Mouse (Mus musculus) spleen, adult 12 weeks (tissue): ENCODE measurements around the gene Ranbp1.
A peak's percentile ranks its signal among the peaks of the same experiment; 100 is the strongest.
"Not testable (repeated sequence)": the region's sequence is repeated elsewhere in the genome, so short reads cannot be mapped to it uniquely, and the experiment has no call there.

Source experiments
- DNase-seq: peaks from one replicate; pipeline ENCODE4 v3.0.0; 2022; ENCODE audit warnings: low spot score

Gene Ranbp1

DNA sequence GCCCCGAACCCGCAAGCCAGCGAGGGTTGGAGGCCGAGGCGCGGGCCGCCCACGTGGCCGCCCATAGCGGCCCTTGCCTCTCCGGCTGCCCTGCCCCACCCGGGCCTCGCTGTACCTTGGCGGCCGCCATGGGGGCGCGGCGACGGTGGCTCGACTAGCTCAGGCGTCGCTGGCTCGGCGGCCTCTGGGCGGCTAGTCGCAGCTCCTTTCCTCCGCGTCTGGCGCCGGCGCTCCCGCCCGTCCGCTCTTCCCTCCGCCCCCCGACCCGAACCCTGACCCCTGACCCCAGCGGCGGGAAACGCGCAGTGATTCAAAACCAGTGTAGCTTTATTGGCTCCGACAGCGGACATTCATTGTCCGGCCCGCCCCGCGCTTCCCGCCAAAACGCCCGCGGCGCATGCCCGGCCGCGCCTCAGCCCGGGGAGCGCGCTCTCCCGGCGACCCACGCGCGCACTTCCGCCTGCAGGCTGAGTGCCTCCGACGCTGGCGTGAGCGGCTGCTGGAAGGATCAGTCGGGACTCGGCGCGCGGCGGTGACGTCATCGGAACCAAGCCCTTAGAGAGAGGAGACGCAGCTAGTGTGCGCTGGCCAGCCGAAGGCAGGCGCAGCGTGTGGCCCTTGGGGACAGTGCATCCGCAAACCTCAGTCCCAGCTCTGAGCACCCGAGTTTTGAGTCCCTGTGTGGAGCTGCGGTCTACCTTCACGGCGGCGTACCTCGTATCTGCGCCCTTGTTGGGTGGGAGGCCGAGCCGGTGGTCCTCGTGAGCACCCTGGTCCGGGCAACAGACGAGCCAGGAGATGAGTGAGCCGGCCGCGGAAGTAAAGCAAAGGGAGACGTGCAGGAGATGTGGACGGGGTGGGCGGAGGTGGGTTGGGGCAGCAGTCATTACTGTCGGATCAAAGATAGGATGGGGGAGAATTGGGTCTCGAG lies at the start of gene Ranbp1, which contains the start of gene Trmt2a:
Gene Ranbp1 (minus strand): TSS at position 300 of the 931 bp plus-strand sequence.
Gene Trmt2a (plus strand): TSS at position 247 of the 931 bp plus-strand sequence.
- DNase-seq, result peak; percentile 94

DNA sequence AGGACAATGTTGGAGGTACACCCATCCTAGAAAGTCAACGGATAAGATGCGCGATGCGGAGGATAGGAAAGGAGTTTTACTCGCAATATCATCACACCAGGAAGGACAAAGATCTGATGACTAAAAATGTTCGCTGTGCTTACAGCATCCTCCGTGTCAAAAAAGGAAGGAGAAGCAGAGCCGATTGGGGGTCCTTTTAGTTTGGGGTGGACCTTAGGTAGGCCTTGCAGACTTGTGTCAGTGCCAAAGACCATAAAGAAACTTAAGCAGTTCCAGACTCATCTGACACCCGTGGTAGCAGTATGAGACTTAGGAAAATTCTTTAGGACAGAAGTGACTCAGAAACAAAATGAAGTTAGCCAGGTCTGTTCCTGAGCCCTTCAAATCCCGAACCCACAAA lies 41.1 kb upstream of the Ranbp1 start:
- DNase-seq, result not testable (repeated sequence)

DNA sequence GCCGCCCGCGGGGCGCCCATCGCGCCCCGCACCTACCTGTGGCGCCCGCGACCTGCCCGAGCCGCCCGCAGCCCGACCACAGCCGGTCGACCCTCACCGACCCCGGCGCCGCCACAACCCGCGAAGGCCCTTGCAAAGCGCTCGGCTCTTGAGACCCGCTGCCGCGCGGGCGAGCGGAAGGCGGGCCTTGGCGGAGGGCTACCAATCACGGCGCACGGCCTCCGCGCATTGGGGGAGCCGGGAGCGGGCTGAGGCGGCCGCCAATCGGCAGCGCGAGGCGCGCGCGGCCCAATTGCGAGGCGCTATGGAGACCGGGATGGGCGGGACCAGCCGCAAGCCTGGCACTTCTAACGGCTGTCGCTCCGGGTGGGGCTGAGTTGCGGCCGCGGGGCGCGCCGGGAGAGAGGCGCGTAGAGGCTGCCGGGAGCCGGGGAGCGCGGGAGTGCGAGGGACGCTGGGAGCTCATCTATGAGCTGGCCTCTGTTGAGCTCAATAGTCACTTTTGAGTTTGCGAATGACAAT lies 40.6 kb upstream of the Ranbp1 start, which contains the start of gene Dgcr8:
Gene Dgcr8 (minus strand): TSS at position 180 of the 522 bp plus-strand sequence.
- peak; percentile 97 for DNase-seq

DNA sequence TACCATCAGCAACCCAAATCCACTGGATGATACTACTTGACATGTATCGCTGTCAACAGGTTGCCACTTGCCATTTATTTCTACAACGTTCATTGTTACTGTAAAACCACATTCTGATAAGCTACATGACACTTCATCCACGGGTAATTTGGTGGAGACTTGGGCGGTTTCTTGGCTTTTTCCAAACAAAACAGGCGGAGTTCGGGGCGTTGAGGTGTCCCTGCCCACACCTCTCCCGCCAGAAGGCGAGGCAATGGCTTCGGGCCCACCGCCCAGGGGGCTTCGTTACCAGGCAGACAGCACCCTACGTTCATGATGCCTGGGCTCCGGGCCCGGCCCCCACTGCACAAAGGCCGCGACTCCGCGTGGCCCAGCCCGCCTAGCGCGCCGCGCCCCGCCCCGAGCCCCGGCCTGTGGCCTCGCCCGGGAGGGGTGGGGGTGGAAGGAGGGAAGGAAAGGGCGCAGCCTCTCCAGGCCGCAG lies 40.1 kb upstream of the Ranbp1 start:
- DNase-seq, result no peak

DNA sequence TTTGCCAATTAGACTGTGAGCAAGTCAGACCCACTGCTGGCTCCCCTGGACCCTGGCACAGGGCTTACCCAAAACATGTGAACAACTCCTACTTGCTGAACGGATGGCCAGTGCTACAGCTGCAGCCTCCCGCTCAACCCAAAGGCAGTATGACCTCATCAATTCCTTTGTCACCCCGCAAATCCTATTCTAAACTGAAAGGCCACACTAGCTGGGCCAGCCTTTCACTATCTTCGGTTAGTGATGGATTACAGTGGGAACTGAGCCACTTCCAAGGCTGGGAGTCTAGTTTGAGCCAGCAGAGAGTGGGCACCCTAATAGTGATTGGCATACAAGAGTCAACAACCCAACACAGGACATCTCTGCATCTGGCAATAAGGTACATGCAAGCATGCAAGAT lies 39.6 kb upstream of the Ranbp1 start:
- DNase-seq, result no peak

DNA sequence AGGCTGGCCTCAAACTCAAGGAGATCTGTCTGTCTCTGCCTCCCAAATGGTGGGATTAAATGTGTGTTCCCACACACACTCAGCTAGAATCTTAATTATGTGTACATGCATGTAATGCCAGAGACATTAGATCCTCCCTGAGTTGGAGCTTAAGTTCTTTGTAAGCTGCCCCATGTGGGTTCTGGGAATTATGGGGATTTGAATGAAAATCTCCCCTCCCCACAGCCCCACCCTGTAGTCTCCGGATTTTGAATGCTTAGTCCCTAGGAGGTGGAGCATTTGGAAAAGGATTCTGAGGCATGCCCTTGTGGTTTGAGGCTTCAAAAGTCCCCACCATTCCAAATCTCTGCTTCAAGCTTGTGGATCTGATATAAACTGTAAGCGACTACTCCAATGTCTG lies 26.6 kb upstream of the Ranbp1 start:
- DNase-seq, result no peak

DNA sequence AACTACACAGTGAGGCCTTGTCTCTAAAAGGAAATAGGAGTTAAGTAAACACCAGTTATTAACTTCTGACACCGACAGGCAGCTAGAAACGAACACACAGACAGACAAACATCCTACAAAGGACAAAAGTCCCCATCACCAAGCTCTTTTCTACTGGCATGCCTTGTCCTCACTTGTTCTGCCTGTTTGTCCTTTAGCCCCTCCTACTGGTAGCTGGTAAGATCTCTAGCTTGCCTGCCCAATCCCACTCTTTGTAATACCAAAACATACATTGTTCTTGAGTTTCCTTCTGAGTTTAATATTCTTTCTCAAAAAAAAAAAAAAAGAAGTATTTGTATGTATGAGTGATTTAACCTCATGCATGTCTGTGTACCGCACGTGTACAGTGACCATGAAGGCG lies 19.6 kb upstream of the Ranbp1 start:
- no peak for DNase-seq

DNA sequence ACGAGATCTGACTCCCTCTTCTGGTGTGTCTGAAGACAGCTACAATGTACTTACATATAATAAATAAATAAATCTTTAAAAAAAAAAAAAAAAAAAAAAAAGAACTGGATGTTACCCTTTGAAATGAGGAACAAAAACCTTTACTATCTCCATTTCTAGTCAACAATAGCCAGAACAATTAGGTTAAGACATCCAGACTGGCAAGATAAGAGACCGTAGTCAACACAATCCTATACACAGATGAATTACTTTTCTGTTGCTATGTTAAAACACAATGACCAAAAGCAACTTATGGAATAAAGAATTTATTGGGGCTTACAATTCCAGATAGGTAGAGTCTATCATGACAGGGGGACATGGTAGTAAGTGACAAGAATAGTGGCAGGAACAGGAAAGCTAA lies 16.5 kb upstream of the Ranbp1 start:
- no peak for DNase-seq

DNA sequence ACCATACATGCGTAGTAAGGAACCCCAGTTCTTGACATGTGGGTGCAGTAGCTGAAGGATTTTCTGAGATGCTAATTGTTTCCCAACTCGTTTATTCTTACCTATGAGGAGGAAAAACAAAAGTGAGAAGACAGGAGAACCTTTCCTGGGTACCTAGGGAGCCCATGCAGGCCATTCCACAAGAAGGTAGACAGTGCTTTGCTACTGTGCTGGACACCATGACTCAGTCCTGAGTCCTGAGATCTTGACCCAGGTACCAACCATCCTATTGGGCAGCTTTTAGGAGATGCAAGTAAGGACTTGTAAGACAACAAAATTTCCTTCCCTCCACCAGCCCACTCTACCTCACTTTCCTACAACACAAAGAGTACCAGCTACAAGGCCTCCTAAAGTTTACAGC lies 9.7 kb upstream of the Ranbp1 start, which contains the start of gene Gm49776:
Gene Gm49776 (minus strand): TSS at position 101 of the 400 bp plus-strand sequence.
- DNase-seq, result no peak

DNA sequence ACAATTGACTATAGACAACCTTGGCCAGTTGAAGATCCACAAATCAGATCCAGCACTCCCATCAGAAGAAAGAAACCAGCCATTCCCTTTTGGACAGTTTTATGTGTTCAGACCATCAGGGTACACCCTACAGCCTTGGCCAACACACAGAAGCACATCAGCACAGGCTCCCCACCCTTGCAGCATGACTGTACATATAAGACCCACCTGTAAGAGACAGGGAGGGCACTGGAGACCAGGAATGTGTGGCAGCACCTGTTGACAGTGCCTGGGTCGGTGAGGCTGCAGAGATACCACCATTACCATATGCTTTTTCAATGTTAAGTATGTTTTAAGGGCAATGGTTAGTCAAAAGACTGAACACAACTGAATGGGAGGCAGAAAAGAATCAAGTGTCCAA lies 5.3 kb upstream of the Ranbp1 start:
- DNase-seq, result no peak

DNA sequence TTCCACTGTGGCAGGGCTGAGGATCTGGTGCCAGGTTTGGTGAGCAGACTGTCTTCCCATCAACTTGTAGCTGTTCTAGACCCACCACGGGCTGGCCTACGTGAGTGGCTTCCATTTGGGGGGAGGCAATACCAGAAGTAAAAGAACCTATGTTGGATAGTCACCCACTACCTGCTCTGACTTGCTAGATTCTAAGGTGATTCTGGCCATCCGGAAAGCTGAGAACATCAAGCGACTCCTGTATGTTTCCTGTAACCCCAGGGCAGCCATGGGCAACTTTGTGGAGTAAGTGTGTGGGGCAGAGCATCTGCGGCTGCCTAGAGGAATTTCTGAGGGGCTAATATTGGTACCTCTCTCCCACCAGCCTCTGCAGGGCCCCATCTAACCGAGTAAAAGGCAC lies 4.2 kb upstream of the Ranbp1 start:
- no peak for DNase-seq

DNA sequence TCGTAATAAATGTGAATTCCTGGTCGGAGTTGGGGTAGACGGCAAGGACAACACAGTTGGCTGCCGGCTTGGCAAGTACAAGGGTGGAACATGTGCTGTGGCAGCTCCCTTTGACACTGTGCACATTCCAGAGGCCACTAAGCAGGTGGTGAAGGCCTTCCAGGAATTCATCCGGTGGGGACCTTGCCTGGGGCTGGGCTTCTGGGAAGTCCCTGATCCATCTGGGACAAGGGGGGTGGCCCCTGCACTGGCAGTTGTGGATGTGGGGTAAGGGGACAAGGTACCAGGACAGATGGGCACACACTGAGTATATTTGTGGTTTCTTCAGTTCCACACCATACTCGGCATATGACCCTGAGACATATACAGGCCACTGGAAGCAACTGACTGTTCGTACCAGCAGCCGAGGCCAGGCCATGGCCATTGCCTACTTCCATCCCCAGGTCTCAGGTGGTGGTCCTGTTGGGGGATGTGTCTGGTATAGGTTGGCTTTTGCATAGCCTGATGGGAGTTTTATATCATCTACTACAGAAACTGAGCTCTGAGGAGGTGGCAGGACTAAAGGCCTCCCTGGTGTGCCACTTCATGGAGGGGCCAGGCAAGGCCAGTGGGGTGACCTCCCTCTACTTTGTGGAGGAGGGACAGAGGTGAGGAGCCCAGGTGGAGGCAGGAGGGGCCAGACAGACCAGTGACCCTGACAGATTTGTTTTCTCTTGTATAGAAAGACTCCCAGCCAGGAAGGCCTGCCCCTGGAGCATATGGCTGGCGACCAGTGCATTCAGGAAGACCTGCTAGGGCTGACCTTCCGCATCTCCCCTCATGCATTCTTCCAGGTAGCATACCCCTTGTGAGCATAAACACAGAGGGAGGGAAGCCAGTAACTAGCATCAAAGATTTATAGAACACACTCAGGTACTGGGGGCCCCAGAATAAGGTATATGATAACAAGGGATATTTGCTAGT lies 2.6 kb upstream of the Ranbp1 start:
- DNase-seq, result no peak

DNA sequence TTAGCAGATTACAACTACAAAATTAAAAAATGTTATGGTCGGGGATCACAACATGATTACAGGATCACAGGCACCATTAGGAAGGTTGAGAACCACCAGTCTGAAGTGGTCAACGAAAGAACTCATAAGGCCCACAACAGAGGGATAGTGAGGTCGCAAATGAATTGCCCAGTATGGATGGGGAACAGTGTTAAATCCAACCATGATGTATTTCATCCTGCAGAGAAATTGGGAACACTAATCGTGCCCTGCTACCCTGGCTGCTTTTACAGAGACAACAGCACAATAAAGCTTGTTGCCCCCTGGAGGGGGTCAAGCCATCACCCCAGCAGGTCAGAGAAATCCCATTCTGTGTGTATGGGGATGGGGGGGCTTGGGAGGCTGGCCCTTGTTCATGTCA lies 1.7 kb upstream of the Ranbp1 start:
- DNase-seq, result no peak

DNA sequence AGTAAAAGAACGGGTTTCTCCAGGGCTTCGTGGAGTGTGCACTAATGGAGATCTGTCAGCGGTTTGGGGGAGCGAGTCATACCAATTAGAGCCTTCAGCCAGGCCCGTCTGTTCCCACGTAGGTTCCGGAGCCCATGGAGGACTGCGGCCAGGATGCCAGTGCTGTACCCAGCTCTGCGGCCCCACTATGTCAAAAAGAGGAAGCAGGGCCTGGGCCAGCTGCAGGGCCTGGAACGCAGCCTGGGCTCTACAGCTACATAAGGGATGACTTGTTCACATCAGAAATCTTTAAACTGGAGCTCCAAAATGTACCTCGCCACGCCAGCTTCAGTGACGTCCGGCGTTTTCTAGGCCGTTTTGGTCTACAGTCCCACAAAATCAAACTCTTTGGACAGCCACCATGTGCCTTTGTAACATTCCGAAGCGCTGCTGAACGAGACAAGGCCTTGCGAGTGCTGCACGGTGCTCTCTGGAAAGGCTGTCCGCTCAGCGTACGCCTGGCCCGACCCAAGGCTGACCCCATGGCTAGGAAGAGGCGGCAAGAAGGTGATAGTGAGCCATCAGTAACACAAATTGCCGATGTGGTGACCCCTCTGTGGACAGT lies 934 bp upstream of the Ranbp1 start:
- peak; percentile 41 for DNase-seq

DNA sequence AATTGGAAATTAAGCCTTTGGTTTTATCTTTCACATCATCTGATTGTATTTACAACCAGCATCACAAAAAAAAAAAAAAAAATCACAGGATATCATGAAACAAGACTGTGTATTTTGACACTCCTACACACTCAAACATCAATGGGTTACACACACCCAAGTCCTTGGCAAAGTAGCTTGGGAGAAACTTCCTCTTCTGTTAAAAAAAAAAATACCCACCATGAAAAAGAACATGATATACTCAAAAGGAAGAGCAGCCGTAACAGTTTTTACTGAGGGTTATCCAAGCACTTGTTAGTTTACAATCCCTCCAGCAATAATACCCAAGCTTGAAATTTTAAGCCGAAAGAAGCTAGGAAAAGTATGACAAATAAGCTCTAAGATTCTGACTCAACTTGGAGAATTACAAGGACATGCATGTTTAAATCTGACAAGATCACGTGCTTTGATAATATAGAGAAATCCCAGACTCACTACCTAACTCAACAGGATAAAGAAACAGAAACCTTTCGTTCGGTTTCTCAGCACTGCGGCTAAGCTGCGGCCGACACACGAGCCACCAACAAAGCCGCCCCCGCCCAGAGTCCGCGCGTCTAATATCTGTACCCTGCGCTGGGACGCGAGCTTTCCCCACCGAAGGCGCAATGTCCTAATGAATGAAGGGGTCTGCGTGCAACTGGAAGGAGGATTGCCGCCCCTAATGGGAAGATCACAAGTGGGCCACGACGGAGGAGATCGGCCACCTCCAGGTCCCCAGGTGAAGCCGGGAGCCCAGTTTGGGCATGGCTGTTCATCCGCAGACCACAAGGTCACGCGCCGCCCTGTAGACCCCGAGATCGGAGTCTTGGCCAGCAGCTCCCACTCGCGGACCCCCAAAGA lies 772 bp downstream of the Ranbp1 start:
- DNase-seq, result no peak

DNA sequence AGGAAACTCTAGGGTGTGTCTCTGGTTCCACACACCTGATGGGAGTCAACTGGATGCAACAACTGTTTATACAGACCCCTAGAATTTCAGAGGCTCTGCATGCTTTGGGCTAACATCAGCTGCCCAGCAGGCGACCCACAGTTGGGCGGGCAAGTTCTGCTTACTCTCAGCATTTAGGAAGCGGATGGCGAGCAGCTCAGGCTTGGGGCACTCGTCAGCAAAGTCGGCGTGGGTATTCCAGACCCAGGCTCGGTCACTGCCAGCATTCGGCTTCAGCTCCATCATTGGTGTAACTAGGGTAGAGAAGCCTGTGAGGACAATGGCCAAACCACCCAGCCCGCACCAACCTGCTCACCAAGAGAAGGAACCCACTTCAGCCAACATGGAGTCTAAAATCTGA lies 7.0 kb downstream of the Ranbp1 start:
- DNase-seq, result no peak

DNA sequence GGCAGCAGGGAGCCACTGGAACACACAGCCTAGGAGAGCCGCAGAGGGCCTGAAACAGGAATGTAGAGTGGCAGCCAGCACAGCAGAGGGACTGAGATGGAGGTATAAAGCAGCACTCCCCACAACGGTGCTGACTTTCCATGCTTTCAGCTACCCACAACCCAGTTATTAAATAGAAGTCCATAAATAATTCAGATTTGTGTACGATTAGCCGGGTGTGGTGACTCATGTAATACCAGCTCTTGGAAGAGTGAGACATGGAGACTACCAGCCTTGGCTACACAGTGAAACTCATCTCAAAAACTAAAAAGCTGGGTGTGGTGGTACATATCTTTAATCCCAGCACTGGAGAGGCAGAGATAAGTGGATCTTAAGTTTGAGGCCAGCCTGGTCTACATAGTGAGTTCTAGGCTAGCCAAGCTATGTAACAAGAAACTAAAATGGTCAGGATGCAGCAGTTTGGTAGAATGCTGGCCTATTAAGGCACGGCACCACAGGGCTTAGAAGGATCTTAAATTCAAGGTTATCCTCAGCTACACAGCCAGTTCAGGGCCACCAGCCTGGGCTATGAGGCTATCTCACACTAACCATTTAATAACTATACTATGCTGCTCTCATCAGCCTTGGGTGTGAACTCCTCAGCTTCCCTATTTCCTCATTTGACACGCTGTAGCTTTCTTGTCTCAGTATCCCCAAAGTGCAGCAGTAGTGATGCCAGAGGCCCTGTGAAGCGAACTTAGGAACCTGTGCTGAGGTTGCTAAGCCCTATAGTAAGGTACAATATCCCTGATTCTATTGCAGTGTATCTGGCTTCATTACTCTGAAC lies 11.6 kb downstream of the Ranbp1 start:
- DNase-seq, result no peak

DNA sequence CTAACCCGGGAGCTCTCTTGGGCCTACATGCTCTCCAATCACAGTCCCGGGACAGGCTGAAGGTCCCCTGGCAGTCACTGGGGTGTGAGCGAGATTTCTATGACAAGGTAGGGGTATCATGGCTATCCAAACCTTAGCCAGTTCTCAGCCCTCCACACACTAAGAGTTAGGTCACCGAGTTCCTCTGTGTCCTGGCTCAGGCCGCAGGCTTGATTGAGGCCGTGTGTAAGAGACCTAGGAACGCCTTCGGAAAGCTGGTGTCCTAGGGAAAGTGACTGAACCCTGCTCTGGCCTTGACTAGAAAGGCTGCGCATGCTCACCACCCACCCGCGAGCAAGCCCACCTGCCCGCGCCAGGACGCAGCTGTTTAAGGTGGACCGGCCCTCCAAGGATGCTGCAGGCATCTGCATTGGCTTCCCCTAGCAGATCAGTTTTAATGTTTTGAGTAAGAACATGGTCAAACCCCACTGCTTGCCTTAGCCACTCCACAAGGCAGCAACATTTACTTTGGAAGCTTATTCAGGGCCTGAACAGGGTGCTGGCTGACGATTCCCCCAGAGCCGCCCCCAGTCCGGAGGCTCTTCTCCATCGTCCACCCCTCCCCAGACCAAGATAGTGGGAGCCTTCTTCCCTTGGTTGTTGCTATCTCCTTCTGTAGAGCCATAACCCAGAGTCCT lies 13.0 kb downstream of the Ranbp1 start:
- DNase-seq, result no peak
